Comparison of ENCODE assay signal across 8 mouse cellular contexts in genomic region chr15:89498049-89498960, GRCm38 (mm10). TPM values are rescaled to one million over a fixed set of nuclear protein-coding genes. Genes with fewer than 3 reads are reported as not detected.
DNase-seq lines count a peak whose midpoint lies in the region; ATAC-seq and TF ChIP-seq lines count a peak whose summit lies in the region.

No protein-coding gene starts in this region.

- H3K4me2 ChIP-seq in forebrain, embryonic 15.5 days (replicated peaks) = peak overlapping the region; percentile 81
- H3K4me2 ChIP-seq in hindbrain, postnatal 0 days (ENCODE audit: low read depth, low read length) = peak overlapping the region; percentile 84

- H3K27me3 ChIP-seq in forebrain, embryonic 15.5 days = peaks cover 7% of the 10 kb centered on the region; the same call in 1 of the 2 replicates
- H3K27me3 ChIP-seq in hindbrain, postnatal 0 days (ENCODE audit: insufficient read depth, low read length) = no peaks in the 10 kb centered on the region
- no peaks in the 10 kb centered on the region for H3K27me3 ChIP-seq in megakaryocyte, embryonic 14.5 days (replicated peaks)

- peak overlapping the region; percentile 76 for H3K27ac ChIP-seq in forebrain, embryonic 15.5 days (replicated peaks)
- H3K27ac ChIP-seq in hindbrain, postnatal 0 days = peak overlapping the region; percentile 92; the same call in 1 of the 2 replicates

- TF ChIP-seq POLR2A in brain, embryonic 14.5 days (IDR thresholded peaks at IDR 0.05; ENCODE audit: borderline replicate concordance, extremely low read depth, insufficient read depth, insufficient read length, poor library complexity, severe bottlenecking) = no peak

- peaks cover 17% of the 10 kb centered on the region for H3K4me1 ChIP-seq in forebrain, embryonic 15.5 days
- peaks cover 5% of the 10 kb centered on the region; the same call in 1 of the 2 replicates for H3K4me1 ChIP-seq in hindbrain, postnatal 0 days (ENCODE audit: insufficient read depth, low read length)
- peaks cover 58% of the 10 kb centered on the region for H3K4me1 ChIP-seq in megakaryocyte, embryonic 14.5 days

- H3K4me3 ChIP-seq in forebrain, embryonic 15.5 days = peak overlapping the region; percentile 92
- peak overlapping the region; percentile 86 for H3K4me3 ChIP-seq in hindbrain, postnatal 0 days (ENCODE audit: low read length)
- peak overlapping the region; percentile 96 for H3K4me3 ChIP-seq in megakaryocyte, embryonic 14.5 days (replicated peaks)

- no peak for TF ChIP-seq CTCF in brain, embryonic 14.5 days (IDR thresholded peaks at IDR 0.05; ENCODE audit: borderline replicate concordance, extremely low read depth, insufficient read depth, insufficient read length)
- no peak; the same call in 1 of the 2 replicates for TF ChIP-seq CTCF in hindbrain, postnatal 0 days (IDR thresholded peaks at IDR 0.05; ENCODE audit: low read depth)

- DNase-seq in ES-CJ7 (ENCODE audit: low read depth, low spot score) = peak; percentile 28
- peak; percentile 66 for DNase-seq in brain, embryonic 14.5 days (ENCODE audit: low read depth)
- peak; percentile 83 for DNase-seq in hindbrain, postnatal 0 days (ENCODE audit: low spot score)
- DNase-seq in left cerebral cortex, postnatal 25 days (ENCODE audit: low spot score in 2 of 2) = peak; percentile 85 to 92
- DNase-seq in right cerebral cortex, postnatal 4 days = peak; percentile 81
- DNase-seq in urinary bladder, adult 18-20 months (ENCODE audit: low spot score in 2 of 2) = no peak

- H3K9ac ChIP-seq in forebrain, embryonic 15.5 days (replicated peaks) = peak overlapping the region; percentile 70
- peak overlapping the region; percentile 83 for H3K9ac ChIP-seq in hindbrain, postnatal 0 days (replicated peaks; ENCODE audit: low read length)

- 3% methylated on average over 41 of the region's 41 CpGs for WGBS in forebrain, embryonic 15.5 days
- WGBS in hindbrain, postnatal 0 days = 5% methylated on average over 40 of the region's 41 CpGs

- no peaks in the 10 kb centered on the region for H3K9me3 ChIP-seq in forebrain, embryonic 15.5 days
- no peaks in the 10 kb centered on the region for H3K9me3 ChIP-seq in hindbrain, postnatal 0 days (ENCODE audit: low read length)
- H3K9me3 ChIP-seq in megakaryocyte, embryonic 14.5 days = no peaks in the 10 kb centered on the region

- intact Hi-C loops in left cerebral cortex, postnatal 25 days (cut with DNase I) = loop anchor here (1.0 kb wide), 1 partner anchor 22 kb away; no protein-coding TSS in a partner anchor

- peak; percentile 38 for ATAC-seq in forebrain, embryonic 15.5 days (replicated peaks)
- peak; percentile 33 for ATAC-seq in hindbrain, postnatal 0 days

- no peaks in the 10 kb centered on the region for H3K36me3 ChIP-seq in forebrain, embryonic 15.5 days
- H3K36me3 ChIP-seq in hindbrain, postnatal 0 days (ENCODE audit: insufficient read depth, low read length) = no peaks in the 10 kb centered on the region; the same call in 1 of the 2 replicates
- peaks cover 32% of the 10 kb centered on the region for H3K36me3 ChIP-seq in megakaryocyte, embryonic 14.5 days (replicated peaks; ENCODE audit: low read length)

RNA-seq across cellular contexts. Expression of gene Shank3, which starts 1.1 kb away (rescaled TPM):
- 31.2 and 41.5 TPM in 2 replicates for polyA plus RNA-seq in brain, embryonic 14.5 days (2012; rRNA removed)
- polyA plus RNA-seq in forebrain, embryonic 15.5 days (2015; fragmentation: Nextera tagmentation; extraction: Ambion mirVana) = 10.7 and 13.0 TPM in 2 replicates
- total RNA-seq in hindbrain, postnatal 0 days (2014; rRNA removed) = 43.6 and 61.8 TPM in 2 replicates
- 7.1 and 8.7 TPM in 2 replicates for polyA plus RNA-seq in hindbrain, postnatal 0 days (2015; fragmentation: Nextera tagmentation; extraction: Ambion mirVana)
- 100 to 1,000 TPM; 210 to 243 TPM for total RNA-seq in left cerebral cortex, postnatal 25 days (2021)
- 37.4 and 85.0 TPM in 2 replicates for polyA plus RNA-seq in megakaryocyte, embryonic 14.5 days (2012; ENCODE audit: insufficient read depth, low replicate concordance)

RNA-seq across cellular contexts. Expression of gene Arsa, which starts 21.1 kb away (rescaled TPM):
- 25.3 and 28.6 TPM in 2 replicates for polyA plus RNA-seq in brain, embryonic 14.5 days (2012; rRNA removed)
- polyA plus RNA-seq in forebrain, embryonic 15.5 days (2015; fragmentation: Nextera tagmentation; extraction: Ambion mirVana) = 23.6 and 23.8 TPM in 2 replicates
- total RNA-seq in hindbrain, postnatal 0 days (2014; rRNA removed) = 34.6 and 35.8 TPM in 2 replicates
- 28.5 and 28.9 TPM in 2 replicates for polyA plus RNA-seq in hindbrain, postnatal 0 days (2015; fragmentation: Nextera tagmentation; extraction: Ambion mirVana)
- 10 to 100 TPM; 30.4 to 32.5 TPM for total RNA-seq in left cerebral cortex, postnatal 25 days (2021)
- 82.1 and 91.3 TPM in 2 replicates for polyA plus RNA-seq in megakaryocyte, embryonic 14.5 days (2012; ENCODE audit: insufficient read depth, low replicate concordance)

RNA-seq across cellular contexts. Expression of gene Mapk8ip2, which starts 44.6 kb away (rescaled TPM):
- 87.2 and 99.5 TPM in 2 replicates for polyA plus RNA-seq in brain, embryonic 14.5 days (2012; rRNA removed)
- polyA plus RNA-seq in forebrain, embryonic 15.5 days (2015; fragmentation: Nextera tagmentation; extraction: Ambion mirVana) = 65.0 and 68.2 TPM in 2 replicates
- total RNA-seq in hindbrain, postnatal 0 days (2014; rRNA removed) = 101 and 108 TPM in 2 replicates
- 64.7 and 67.8 TPM in 2 replicates for polyA plus RNA-seq in hindbrain, postnatal 0 days (2015; fragmentation: Nextera tagmentation; extraction: Ambion mirVana)
- total RNA-seq in left cerebral cortex, postnatal 25 days (2021) = 100 to 1,000 TPM; 201 to 242 TPM
- not detected in 2 replicates for polyA plus RNA-seq in megakaryocyte, embryonic 14.5 days (2012; ENCODE audit: insufficient read depth, low replicate concordance)

Comparison
In these comparisons a context has a peak if more than half of its experiments do, and no peak if none do; other contexts are left out.
1. DNase-seq: peak in ES-CJ7 (single experiment), brain, embryonic 14.5 days (single experiment), hindbrain, postnatal 0 days (single experiment), left cerebral cortex, postnatal 25 days (2 of 2) and right cerebral cortex, postnatal 4 days (single experiment); none in urinary bladder, adult 18-20 months (0 of 2).
2. RNA of gene Mapk8ip2, which starts 44.6 kb away (polyA plus RNA-seq): 87.2 to 99.5 TPM in brain, embryonic 14.5 days, 65.0 to 68.2 TPM in forebrain, embryonic 15.5 days and 64.7 to 67.8 TPM in hindbrain, postnatal 0 days; not detected in megakaryocyte, embryonic 14.5 days; every median in the first group is over 10 times any median in the second.
3. Peak in every context shown above with its lines, with median percentiles within 50 percentile points of each other: H3K4me3 ChIP-seq.